Comparison of ENCODE assay signal across 8 mouse cellular contexts in the genomic region with DNA sequence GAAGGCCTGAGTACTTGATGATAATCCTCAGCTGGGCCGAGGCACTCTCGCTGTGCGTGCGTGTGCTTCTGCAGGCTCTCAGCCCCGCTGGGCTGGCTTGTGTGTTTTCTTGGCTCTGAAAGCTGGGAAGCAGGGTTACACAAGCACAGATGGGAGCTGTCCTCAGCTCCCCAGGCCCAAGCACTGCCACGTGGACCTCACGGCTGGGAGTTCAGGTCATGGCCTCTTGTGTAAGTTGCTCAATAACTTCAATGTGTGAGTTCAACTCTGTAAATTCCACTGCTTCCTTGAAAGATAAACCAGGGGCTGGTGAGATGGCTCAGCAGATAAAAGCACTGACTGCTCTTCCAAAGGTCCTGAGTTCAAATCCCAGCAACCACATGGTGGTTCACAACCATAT. TPM values are rescaled to one million over a fixed set of nuclear protein-coding genes. Genes with fewer than 3 reads are reported as not detected.
DNase-seq lines count a peak whose midpoint lies in the region.

No protein-coding gene starts in this region.

- peak; percentile 67 to 91 for DNase-seq in adrenal gland, adult (ENCODE audit: inconsistent age in 2 of 2, low spot score in 1 of 2)
- no peak for DNase-seq in adrenal gland, postnatal 4 days (ENCODE audit: low spot score in 2 of 2)
- DNase-seq in gastrocnemius, postnatal 10 days: peak; percentile 40
- peak; percentile 92 for DNase-seq in kidney, adult 9 months
- peak; percentile 78 for DNase-seq in lung, postnatal 10 days
- no peak for DNase-seq in frontal cortex, postnatal 36 days (ENCODE audit: low spot score in 2 of 2)
- no peak for DNase-seq in spleen, adult 12 weeks (ENCODE audit: low spot score)
- no peak for DNase-seq in retina, postnatal 1 day

RNA-seq across cellular contexts. Expression of gene B4galt1, which starts 24.9 kb away (rescaled TPM):
- total RNA-seq in adrenal gland, postnatal 4 days (2021): 10 to 100 TPM; 90.1 to 98.1 TPM
- 10 to 100 TPM; 52.0 to 58.6 TPM for total RNA-seq in gastrocnemius, postnatal 10 days (2021)

Comparison
In these comparisons a context has a peak if more than half of its experiments do, and no peak if none do; other contexts are left out.
1. DNase-seq: peak in adrenal gland, adult (2 of 2), gastrocnemius, postnatal 10 days (single experiment), kidney, adult 9 months (single experiment) and lung, postnatal 10 days (single experiment); none in adrenal gland, postnatal 4 days (0 of 2), frontal cortex, postnatal 36 days (0 of 2), spleen, adult 12 weeks (single experiment) and retina, postnatal 1 day (single experiment).